Mouse (Mus musculus) spleen, adult 2 months (tissue): Measurements from ENCODE around the gene Bmp10.

ENCODE experiments used
- CTCF ChIP-seq: fragments of 200-500 bp; IDR thresholded peaks from 2 replicates; pipeline ENCODE4 v1.5.1; 2011; ENCODE audit warnings: mild to moderate bottlenecking, inconsistent platforms; ENCODE audit not compliant: insufficient read depth, insufficient read length, insufficient replicate concordance; ENCODE audit errors: extremely low read depth
- POLR2A ChIP-seq: fragments of 200-500 bp; IDR thresholded peaks from 2 replicates; pipeline ENCODE4 v1.6.1; 2011; ENCODE audit warnings: low read depth, low read length, inconsistent platforms

DNA sequence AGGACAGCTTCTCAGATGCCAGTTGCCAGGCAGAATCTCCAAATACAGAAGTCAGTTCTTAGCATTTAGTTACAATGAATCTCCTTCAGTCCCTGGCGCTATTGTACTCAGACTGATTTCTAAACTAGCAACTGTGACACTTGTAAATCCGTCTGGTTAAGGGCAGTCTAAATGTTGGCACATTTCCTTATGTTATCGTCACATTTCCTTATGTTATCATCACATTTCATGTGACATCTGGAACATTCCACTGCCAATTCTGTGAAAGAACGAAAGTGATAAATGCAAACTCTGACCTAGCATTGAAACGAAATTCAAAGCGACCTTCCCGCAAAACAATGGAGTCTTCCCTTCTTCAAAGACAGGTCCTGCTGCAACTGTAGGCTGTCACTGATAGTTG lies 16.4 kb downstream of the Bmp10 start:
- TF ChIP-seq CTCF: no peak
- TF ChIP-seq POLR2A: no peak
